Mouse (Mus musculus) intestine, embryonic 15.5 days (tissue): Measurements from ENCODE around the gene Tmem8. TPM values are rescaled to one million over a fixed set of nuclear protein-coding genes. Genes with fewer than 3 reads are reported as not detected.

ENCODE experiments used
- ATAC-seq: fragments of 200-750 bp; cut with Nextera tagmentation; 2 replicates; pipeline ENCODE4 v1.8.0; 2017; ENCODE audit warnings: moderate TSS enrichment, moderate library complexity
- H3K27ac ChIP-seq: fragments of 300-500 bp; sonication (generic); 2 replicates; pipeline ENCODE4 v1.5.1; 2015; ENCODE audit warnings: mild to moderate bottlenecking, inconsistent platforms
- H3K27me3 ChIP-seq: fragments of 300-500 bp; sonication (generic); replicated peaks from 2 replicates; pipeline ENCODE4 v1.6.1; 2015; ENCODE audit warnings: inconsistent platforms
- H3K36me3 ChIP-seq: fragments of 300-500 bp; sonication (generic); 2 replicates; pipeline ENCODE4 v1.6.1; 2015; ENCODE audit warnings: inconsistent platforms
- H3K4me1 ChIP-seq: fragments of 300-500 bp; sonication (generic); replicated peaks from 2 replicates; pipeline ENCODE4 v1.6.1; 2015; ENCODE audit warnings: inconsistent platforms
- H3K4me2 ChIP-seq: fragments of 300-500 bp; sonication (generic); replicated peaks from 2 replicates; pipeline ENCODE4 v1.6.1; 2015; ENCODE audit warnings: mild to moderate bottlenecking, inconsistent platforms
- H3K4me3 ChIP-seq: fragments of 300-500 bp; sonication (generic); replicated peaks from 2 replicates; pipeline ENCODE4 v1.5.1; 2015; ENCODE audit warnings: inconsistent platforms
- H3K9ac ChIP-seq: fragments of 300-500 bp; sonication (generic); 2 replicates; pipeline ENCODE4 v1.6.1; 2015; ENCODE audit warnings: inconsistent platforms
- H3K9me3 ChIP-seq: fragments of 300-500 bp; sonication (generic); 2 replicates; pipeline ENCODE4 v1.6.1; 2016; ENCODE audit warnings: inconsistent platforms
- WGBS: fragments of 180-500 bp; shearing (Covaris S2); methylation state at CpG from one replicate; pipeline ENCODE4 v1.1.7; 2015; 5-methylcytosine and 5-hydroxymethylcytosine counted together
- polyA plus RNA-seq: library from polyadenylated mRNA; unstranded; fragments of >200 nt; fragmentation: Nextera tagmentation; extraction: Ambion mirVana; gene quantifications from 2 replicates; pipeline ENCODE4 v1.2.1, GENCODE M21; 2015

Gene Tmem8
- 8.7 and 10.9 TPM in 2 replicates for polyA plus RNA-seq

DNA sequence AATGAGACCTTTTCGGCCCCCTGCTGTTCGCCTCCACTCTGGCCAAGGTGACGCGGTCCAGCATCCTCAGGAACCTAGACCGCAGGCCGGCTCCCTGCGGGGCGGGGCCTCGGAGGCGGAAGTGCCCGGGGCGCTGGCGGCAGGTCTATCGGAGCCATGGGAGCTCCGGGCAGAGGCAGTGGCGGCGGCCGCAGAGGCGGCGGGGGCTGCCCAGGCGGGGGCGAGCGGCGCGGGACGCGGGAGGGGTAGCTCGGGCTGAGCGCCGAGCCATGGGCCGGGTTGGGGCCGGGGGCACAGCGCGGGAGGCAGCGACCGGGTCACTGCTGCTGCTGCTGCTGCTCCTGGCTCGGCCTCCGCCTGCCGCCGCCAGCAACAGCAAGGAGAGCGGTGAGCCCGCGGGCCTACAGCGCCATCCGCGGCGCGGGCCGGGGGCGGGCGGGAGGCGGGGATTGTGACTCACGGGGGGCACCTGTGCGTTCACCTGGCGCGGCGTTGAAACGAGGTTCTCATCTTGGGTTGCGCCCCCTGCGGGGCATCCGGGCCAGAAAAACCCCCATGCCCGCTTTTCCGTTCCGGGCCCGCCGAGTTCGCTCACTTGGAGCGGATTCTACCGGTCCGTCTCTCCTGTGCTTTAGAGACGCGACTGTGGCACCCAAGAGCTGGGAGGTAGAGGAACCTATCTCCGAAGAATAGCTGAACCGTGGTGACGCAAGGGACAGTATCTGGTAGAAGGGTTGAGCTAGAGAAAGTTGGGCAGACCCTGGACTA, at the start of gene Tmem8:
Tmem8 (plus strand) TSS at position 119 of the 768 bp plus-strand sequence.
- peak within 1 kb of the TSS; percentile 67 for H3K4me3 ChIP-seq
- peak; percentile 82 for ATAC-seq
- H3K4me2 ChIP-seq: peak within 1 kb of the TSS; percentile 95
- under 1% methylated on average over 70 of the region's 75 CpGs for WGBS
- H3K9me3 ChIP-seq: no peaks in the 10 kb centered on the region
- H3K27ac ChIP-seq: peak within 1 kb of the TSS; percentile 70
- H3K27me3 ChIP-seq: peaks cover 56% of the 10 kb centered on the region
- peak within 1 kb of the TSS; percentile 71 for H3K9ac ChIP-seq
- no peaks in the 10 kb centered on the region for H3K36me3 ChIP-seq
- peaks cover 31% of the 10 kb centered on the region for H3K4me1 ChIP-seq

DNA sequence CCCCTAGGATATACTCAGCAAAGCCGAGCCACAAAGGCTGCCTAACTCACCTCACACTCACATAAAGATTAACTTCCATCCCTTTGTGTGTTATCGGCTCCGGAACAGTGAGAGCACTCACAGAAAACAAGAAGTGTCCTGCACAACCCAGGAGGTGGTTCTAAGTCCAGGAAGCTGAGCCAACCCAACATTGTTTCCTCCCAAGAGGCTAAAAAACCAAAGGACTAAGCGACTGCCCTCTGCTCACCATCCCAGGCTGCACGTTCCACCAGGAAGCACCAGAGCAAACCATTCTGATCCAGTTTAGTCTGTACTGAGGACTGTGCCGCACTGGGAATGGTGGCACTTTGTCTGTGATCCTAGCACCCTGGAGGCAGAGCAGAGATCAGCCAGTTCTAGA, 48.2 kb upstream of the Tmem8 start:
- ATAC-seq: no peak
- H3K9me3 ChIP-seq: no peaks in the 10 kb centered on the region
- WGBS: 69% methylated on average over 6 of the region's 6 CpGs
- H3K36me3 ChIP-seq: peaks cover 2% of the 10 kb centered on the region; the same call in 1 of the 2 replicates
- H3K4me3 ChIP-seq: no peak overlapping the region
- H3K27me3 ChIP-seq: 0 out of 2 replicates have a peak, but pooled peaks cover 4% of the 10 kb centered on the region
- peaks cover 31% of the 10 kb centered on the region for H3K4me1 ChIP-seq
- H3K4me2 ChIP-seq: no peak overlapping the region
- no peak overlapping the region for H3K9ac ChIP-seq
- no peak overlapping the region for H3K27ac ChIP-seq

DNA sequence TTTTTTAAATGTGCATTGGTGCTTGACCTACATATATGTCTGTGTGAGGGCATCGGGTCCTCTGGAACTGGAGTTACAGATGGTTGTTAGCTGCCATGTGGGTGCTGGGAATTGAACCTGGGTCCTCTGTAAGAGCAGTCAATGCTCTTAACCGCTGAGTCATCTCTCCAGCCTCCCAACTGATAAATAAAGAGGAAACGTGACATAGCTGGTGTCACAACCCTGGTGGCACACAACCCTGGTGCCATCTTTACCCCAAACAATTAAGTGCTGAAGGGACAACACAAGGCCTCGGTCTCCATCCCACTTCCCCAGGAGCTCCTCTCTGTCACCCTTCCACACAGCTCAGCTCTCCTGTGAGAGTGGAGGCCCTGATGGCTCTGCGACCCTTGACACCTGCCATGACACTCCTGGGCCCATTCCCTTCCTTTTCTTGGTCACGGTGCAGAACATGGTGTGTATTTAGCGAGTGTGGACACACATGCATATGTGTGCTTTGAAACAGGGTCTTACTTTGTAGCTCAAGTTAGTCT, 46.5 kb upstream of the Tmem8 start:
- peaks cover 31% of the 10 kb centered on the region for H3K4me1 ChIP-seq
- no peak overlapping the region for H3K9ac ChIP-seq
- no peak for ATAC-seq
- WGBS: 91% methylated on average over 7 of the region's 7 CpGs
- H3K4me2 ChIP-seq: peak overlapping the region; percentile 97
- H3K27ac ChIP-seq: no peak overlapping the region
- H3K36me3 ChIP-seq: no peaks in the 10 kb centered on the region; the same call in 1 of the 2 replicates
- H3K9me3 ChIP-seq: no peaks in the 10 kb centered on the region
- peak overlapping the region; percentile 9; the same call in 1 of the 2 replicates for H3K4me3 ChIP-seq
- H3K27me3 ChIP-seq: peaks cover 4% of the 10 kb centered on the region; the same call in 1 of the 2 replicates

DNA sequence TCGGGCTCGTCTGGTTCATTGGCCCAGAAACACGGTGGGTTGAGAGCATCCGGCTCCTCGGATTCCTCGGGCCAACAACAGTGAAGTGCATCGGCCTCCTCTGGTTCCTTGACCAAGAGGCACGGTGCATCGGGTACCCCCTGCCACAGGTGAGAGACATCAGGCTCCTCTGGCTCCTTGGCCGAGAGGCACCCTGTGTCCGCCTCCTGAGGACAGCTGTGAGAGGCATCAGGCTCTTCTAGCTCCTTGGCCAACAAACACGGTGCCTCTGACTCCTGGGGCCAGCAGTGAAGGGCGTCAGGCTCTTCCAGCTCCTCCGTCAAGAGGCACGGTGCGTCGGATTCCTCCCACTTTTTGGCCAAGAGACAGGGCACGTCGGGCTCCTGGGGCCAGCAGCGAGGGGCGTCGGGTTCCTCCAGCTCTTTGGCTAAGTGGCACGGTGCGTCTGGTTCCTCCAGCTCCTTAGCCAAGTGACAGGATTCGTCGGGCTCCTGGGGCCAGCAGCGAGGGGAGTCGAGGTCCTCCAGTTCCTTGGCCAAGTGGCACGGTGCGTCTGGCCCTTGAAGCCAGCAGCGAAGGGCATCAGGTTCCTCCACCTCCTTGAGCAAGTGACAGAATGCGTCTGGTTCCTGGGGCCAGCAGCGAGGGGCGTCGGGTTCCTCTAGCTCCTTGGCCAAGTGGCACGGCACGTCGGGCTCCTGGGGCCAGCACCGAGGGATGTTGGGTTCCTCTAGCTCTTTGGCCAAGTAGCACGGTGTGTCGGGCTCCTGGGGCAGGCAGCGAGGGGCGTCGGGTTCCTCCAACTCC, 44.9 kb upstream of the Tmem8 start:
- peaks cover 31% of the 10 kb centered on the region for H3K4me1 ChIP-seq
- peak overlapping the region; percentile 77 for H3K9ac ChIP-seq
- H3K4me3 ChIP-seq: peak overlapping the region; percentile 88
- H3K27ac ChIP-seq: no peak overlapping the region
- peak; percentile 13 for ATAC-seq
- 2% methylated on average over 44 of the region's 44 CpGs for WGBS
- no peaks in the 10 kb centered on the region; the same call in 1 of the 2 replicates for H3K36me3 ChIP-seq
- H3K4me2 ChIP-seq: peak overlapping the region; percentile 97
- no peaks in the 10 kb centered on the region for H3K9me3 ChIP-seq
- peaks cover 4% of the 10 kb centered on the region; the same call in 1 of the 2 replicates for H3K27me3 ChIP-seq

DNA sequence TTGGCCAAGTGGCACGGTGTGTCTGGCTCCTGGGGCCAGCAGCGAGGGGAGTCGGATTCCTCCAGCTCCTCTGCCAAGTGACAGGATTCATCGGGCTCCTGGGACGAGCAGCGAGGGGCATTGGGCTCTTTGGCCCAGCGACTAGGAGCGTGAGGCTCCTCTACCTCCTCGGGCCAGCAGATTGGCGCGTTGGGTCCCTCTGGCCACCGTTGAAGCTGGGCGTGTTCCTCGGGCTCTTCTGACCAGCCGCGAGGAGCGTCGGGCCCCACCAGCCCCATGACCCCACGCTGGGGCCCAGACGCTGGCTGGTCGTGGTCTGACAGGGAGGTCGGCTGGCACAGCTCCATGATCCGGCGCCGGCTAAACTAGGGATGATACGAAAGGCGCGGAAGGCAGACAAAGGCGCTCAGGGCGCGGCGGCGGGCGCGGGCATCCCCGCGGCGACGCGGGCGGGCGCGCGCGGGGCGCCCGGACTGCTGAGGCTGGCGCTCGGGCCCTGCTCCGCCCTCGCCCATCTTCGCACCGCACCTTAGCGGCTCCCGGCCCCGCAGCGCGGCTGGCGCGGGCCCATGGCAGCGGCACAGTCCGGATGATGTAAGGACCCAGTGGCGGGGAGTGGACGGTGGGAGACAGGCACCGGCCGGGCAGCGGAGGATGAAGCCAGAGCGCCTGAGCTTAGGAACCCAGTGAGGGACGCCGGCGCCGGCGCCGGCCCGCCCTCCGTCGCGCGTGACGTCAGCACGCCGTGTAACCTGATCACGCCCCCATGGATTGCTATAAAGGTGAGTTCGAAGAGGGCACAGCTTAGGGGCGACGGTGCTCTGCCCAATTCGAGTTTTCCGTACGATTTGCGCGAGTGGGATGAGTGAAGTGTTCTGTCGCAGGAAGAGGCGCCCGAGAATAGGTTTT, 44.0 kb upstream of the Tmem8 start, which contains the start of gene Rab11fip3:
Rab11fip3 (minus strand) TSS at position 725 of the 909 bp plus-strand sequence.
- H3K4me2 ChIP-seq: peak within 1 kb of the TSS; percentile 97
- H3K36me3 ChIP-seq: no peaks in the 10 kb centered on the region; the same call in 1 of the 2 replicates
- no peaks in the 10 kb centered on the region for H3K9me3 ChIP-seq
- H3K9ac ChIP-seq: peak within 1 kb of the TSS; percentile 77
- peak within 1 kb of the TSS; percentile 56 for H3K27ac ChIP-seq
- WGBS: under 1% methylated on average over 94 of the region's 94 CpGs
- ATAC-seq: peak; percentile 96
- H3K27me3 ChIP-seq: peaks cover 4% of the 10 kb centered on the region; the same call in 1 of the 2 replicates
- peaks cover 31% of the 10 kb centered on the region for H3K4me1 ChIP-seq
- peak within 1 kb of the TSS; percentile 88 for H3K4me3 ChIP-seq

DNA sequence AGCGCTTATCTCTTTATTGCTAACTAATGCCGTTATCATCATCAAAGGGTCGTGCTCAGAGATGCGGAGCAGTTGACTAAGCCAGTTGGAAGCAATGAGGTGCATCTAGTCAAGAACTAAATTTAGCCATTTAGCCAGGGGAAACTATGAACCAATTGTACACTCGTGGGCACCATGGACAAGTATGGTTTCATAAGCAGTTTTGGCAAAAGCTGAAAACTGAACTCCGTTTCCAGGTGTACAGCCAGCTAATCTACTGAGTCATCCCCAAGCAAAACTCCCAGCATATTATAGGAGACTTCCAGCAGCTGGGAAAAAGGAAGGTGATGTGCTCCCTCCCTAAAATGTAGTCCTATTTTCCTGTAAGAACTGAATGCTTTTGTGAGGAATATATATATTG, 43.0 kb upstream of the Tmem8 start:
- no peaks in the 10 kb centered on the region for H3K9me3 ChIP-seq
- peak overlapping the region; percentile 77; the same call in 1 of the 2 replicates for H3K9ac ChIP-seq
- no peaks in the 10 kb centered on the region; the same call in 1 of the 2 replicates for H3K36me3 ChIP-seq
- WGBS: 25% methylated on average over 6 of the region's 6 CpGs
- H3K4me1 ChIP-seq: peaks cover 24% of the 10 kb centered on the region
- peaks cover 4% of the 10 kb centered on the region; the same call in 1 of the 2 replicates for H3K27me3 ChIP-seq
- ATAC-seq: no peak
- peak overlapping the region; percentile 88; the same call in 1 of the 2 replicates for H3K4me3 ChIP-seq
- no peak overlapping the region for H3K27ac ChIP-seq
- peak overlapping the region; percentile 97 for H3K4me2 ChIP-seq

DNA sequence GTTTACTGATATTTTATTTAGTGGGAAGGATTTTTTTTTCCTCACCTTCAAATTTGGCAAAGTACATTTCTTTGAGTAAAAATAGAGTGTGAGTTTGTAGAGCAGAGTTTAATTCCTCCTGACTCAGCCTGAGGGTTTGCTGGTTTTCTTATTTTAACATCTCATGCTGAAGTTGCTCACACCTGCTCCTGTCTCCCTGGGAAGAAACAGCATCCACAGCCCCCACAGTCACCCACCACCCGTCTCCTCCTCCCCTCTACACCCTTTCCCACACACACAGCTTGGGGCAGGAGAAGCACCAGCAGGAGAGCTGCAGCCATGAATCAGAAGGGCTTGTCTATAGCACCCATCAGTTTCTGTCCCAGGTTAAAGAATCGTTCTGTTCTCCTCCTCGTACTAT, 37.9 kb upstream of the Tmem8 start:
- WGBS: 66% methylated on average over 3 of the region's 3 CpGs
- Histone ChIP-seq H3K4me3 (no peak overlapping the region), H3K27me3 (no peaks in the 10 kb centered on the region; the same call in 1 of the 2 replicates), H3K9me3 (no peaks in the 10 kb centered on the region), H3K27ac (no peak overlapping the region), H3K36me3 (no peaks in the 10 kb centered on the region), H3K4me1 (no peaks in the 10 kb centered on the region), H3K9ac (no peak overlapping the region), H3K4me2 (no peak overlapping the region)
- ATAC-seq: no peak

DNA sequence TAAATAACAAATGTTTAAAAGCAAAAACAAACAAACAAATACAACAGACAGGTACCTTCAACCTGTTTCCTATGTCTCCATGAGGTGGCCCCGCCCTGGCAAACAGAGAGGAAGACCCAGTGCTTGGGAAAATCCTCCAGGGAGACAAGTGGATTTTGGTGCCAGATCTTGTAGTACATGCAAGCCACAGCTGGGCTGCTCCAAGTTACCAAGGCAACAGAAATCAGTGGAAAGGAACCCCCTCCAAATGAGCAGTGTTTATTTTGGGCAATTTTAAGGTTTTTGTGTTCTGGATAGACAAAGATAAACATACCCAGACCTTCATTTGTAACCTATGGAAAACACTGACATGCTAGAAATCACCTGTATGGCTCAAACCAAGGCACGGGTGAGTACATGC, 34.2 kb upstream of the Tmem8 start:
- Histone ChIP-seq H3K4me2 (no peak overlapping the region), H3K27me3 (no peaks in the 10 kb centered on the region), H3K9me3 (no peaks in the 10 kb centered on the region), H3K4me1 (no peaks in the 10 kb centered on the region), H3K9ac (no peak overlapping the region), H3K4me3 (no peak overlapping the region), H3K27ac (no peak overlapping the region), H3K36me3 (no peaks in the 10 kb centered on the region)
- 75% methylated on average over 2 of the region's 2 CpGs for WGBS
- ATAC-seq: no peak

DNA sequence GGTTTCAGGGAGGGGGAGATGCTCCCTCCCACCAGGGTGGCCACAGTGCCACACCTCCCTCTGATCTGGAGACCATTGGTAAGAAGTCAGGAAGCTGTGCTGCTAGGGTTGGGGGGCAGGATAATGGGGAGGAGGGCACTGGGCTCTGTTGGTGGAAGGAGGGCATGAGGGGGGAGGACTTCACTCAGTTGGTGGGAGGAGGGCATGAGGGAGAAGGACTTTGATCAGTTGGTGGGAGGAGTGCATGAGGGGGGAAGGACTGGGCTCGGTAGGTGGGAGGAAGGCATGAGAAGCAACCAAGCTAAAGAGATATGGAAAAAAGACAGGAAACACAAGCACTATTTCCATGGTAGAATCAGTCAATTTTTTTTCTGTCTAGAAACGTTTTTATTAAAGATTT, 32.2 kb upstream of the Tmem8 start:
- no peak overlapping the region for H3K4me3 ChIP-seq

DNA sequence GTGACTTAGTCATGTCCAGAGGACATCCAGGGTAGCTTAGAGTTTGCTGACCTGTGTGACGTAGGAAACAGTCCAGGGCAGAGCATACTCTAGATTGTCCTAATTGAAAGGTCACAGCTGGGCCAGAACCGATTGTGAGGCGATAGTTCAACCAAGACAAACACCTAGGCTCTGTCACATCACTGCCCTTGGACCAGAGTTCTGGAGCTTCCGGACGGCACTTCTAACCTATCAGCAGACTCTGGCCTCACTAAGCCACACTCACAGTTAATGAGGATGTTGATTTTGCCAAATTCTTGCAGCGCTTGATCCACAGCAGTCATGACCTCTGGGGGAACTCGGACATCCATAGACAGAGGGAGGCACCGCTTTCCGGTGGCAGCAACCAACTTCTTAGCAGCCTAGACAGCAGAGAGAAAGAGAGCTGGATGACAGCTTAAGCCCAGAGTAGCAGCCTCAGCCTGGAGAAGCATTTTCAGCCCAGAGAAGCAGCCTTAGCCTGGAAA, 26.0 kb upstream of the Tmem8 start:
- Histone ChIP-seq H3K4me2 (no peak overlapping the region), H3K27me3 (no peaks in the 10 kb centered on the region), H3K9ac (no peak overlapping the region), H3K9me3 (no peaks in the 10 kb centered on the region), H3K36me3 (peaks cover 1% of the 10 kb centered on the region; the same call in 1 of the 2 replicates), H3K27ac (no peak overlapping the region), H3K4me3 (no peak overlapping the region), H3K4me1 (0 out of 2 replicates have a peak, but pooled peaks cover 5% of the 10 kb centered on the region)
- ATAC-seq: no peak
- WGBS: 90% methylated on average over 9 of the region's 9 CpGs

More for the DNA sequence above, 32.2 kb upstream of the Tmem8 start:
- Histone ChIP-seq H3K27me3 (no peaks in the 10 kb centered on the region), H3K4me1 (no peaks in the 10 kb centered on the region), H3K9ac (no peak overlapping the region), H3K9me3 (no peaks in the 10 kb centered on the region), H3K36me3 (no peaks in the 10 kb centered on the region), H3K4me2 (no peak overlapping the region), H3K27ac (no peak overlapping the region)
- ATAC-seq: no peak
- WGBS: 41% methylated on average over 2 of the region's 2 CpGs
